Mouse (Mus musculus): ENCODE data around the gene Aplp2. TPM values are rescaled to one million over a fixed set of nuclear protein-coding genes. Genes with fewer than 3 reads are reported as not detected.

Aplp2 gene
- total and polyA plus RNA-seq, 2 experiments from 2014 or later, result 444 to 466 TPM

GRCm38 (mm10) chr9:31189194-31189593, 22.4 kb downstream of the Aplp2 start:
- TF ChIP-seq CTCF (IDR thresholded peaks at IDR 0.05; ENCODE audit: low read depth), result no peak
- no peak overlapping the region for H3K4me2 ChIP-seq (ENCODE audit: low read depth, low read length)
- H3K4me3 ChIP-seq (ENCODE audit: low read length), result no peak overlapping the region
- 68% methylated on average over 2 of the region's 2 CpGs for WGBS
- H3K9ac ChIP-seq (replicated peaks; ENCODE audit: low read length), result no peak overlapping the region
- H3K4me1 ChIP-seq (ENCODE audit: insufficient read depth, low read length), result no peaks in the 10 kb centered on the region
- ATAC-seq, result no peak
- no peak overlapping the region for H3K27ac ChIP-seq
- DNase-seq (ENCODE audit: low spot score), result no peak
- no peaks in the 10 kb centered on the region; the same call in 1 of the 2 replicates for H3K36me3 ChIP-seq (ENCODE audit: insufficient read depth, low read length)
- no peaks in the 10 kb centered on the region for H3K9me3 ChIP-seq (ENCODE audit: low read length)
- H3K27me3 ChIP-seq (ENCODE audit: insufficient read depth, low read length), result no peaks in the 10 kb centered on the region

- 94% methylated on average over 5 of the region's 5 CpGs for whole genome bisulfite sequencing
- Histone ChIP-seq H3K9me3 (ENCODE audit: low read length) (no peaks in the 10 kb centered on the region), H3K4me3 (ENCODE audit: low read length) (no peak overlapping the region), H3K36me3 (ENCODE audit: insufficient read depth, low read length) (no peaks in the 10 kb centered on the region), H3K27me3 (ENCODE audit: insufficient read depth, low read length) (no peaks in the 10 kb centered on the region), H3K9ac (replicated peaks; ENCODE audit: low read length) (no peak overlapping the region), H3K4me2 (ENCODE audit: low read depth, low read length) (no peak overlapping the region), H3K4me1 (ENCODE audit: insufficient read depth, low read length) (no peaks in the 10 kb centered on the region), H3K27ac (no peak overlapping the region)
- DNase-seq (ENCODE audit: low spot score) (no peak), ATAC-seq (no peak)
- TF ChIP-seq CTCF (IDR thresholded peaks at IDR 0.05; ENCODE audit: low read depth), result no peak
Observed at GRCm38 (mm10) chr9:31184439-31184838, 27.2 kb downstream of the Aplp2 start.

- Histone ChIP-seq H3K27me3 (ENCODE audit: insufficient read depth, low read length) (no peaks in the 10 kb centered on the region), H3K27ac (no peak overlapping the region), H3K9ac (replicated peaks; ENCODE audit: low read length) (no peak overlapping the region), H3K4me3 (ENCODE audit: low read length) (no peak overlapping the region), H3K4me1 (ENCODE audit: insufficient read depth, low read length) (no peaks in the 10 kb centered on the region), H3K9me3 (ENCODE audit: low read length) (no peaks in the 10 kb centered on the region), H3K36me3 (ENCODE audit: insufficient read depth, low read length) (no peaks in the 10 kb centered on the region), H3K4me2 (ENCODE audit: low read depth, low read length) (no peak overlapping the region)
- no peak for ATAC-seq
- TF ChIP-seq CTCF (IDR thresholded peaks at IDR 0.05; ENCODE audit: low read depth), result no peak
- no peak for DNase-seq (ENCODE audit: low spot score)
- WGBS, result 79% methylated on average over 4 of the region's 4 CpGs
Observed at GRCm38 (mm10) chr9:31183061-31183460, 28.6 kb downstream of the Aplp2 start.

GRCm38 (mm10) chr9:31181291-31182085, 30.1 kb downstream of the Aplp2 start:
- no peaks in the 10 kb centered on the region for H3K9me3 ChIP-seq (ENCODE audit: low read length)
- WGBS, result 75% methylated on average over 10 of the region's 10 CpGs
- no peak for ATAC-seq

GRCm38 (mm10) chr9:31177692-31178091, 33.9 kb downstream of the Aplp2 start:
- DNase-seq (ENCODE audit: low spot score), result peak; percentile 22
- H3K4me3 ChIP-seq (ENCODE audit: low read length), result no peak overlapping the region
- no peaks in the 10 kb centered on the region for H3K9me3 ChIP-seq (ENCODE audit: low read length)
- H3K36me3 ChIP-seq (ENCODE audit: insufficient read depth, low read length), result no peaks in the 10 kb centered on the region; the same call in 1 of the 2 replicates
- no peaks in the 10 kb centered on the region for H3K27me3 ChIP-seq (ENCODE audit: insufficient read depth, low read length)
- WGBS, result 72% methylated on average over 6 of the region's 6 CpGs
- peak overlapping the region; percentile 7 for H3K27ac ChIP-seq
- H3K4me2 ChIP-seq (ENCODE audit: low read depth, low read length), result no peak overlapping the region
- TF ChIP-seq CTCF (IDR thresholded peaks at IDR 0.05; ENCODE audit: low read depth), result no peak
- ATAC-seq, result no peak
- H3K4me1 ChIP-seq (ENCODE audit: insufficient read depth, low read length), result no peaks in the 10 kb centered on the region
- H3K9ac ChIP-seq (replicated peaks; ENCODE audit: low read length), result no peak overlapping the region

More at GRCm38 (mm10) chr9:31181291-31182085, 30.1 kb downstream of the Aplp2 start:
- no peak overlapping the region for H3K9ac ChIP-seq (replicated peaks; ENCODE audit: low read length)
- no peak overlapping the region for H3K4me2 ChIP-seq (ENCODE audit: low read depth, low read length)
- DNase-seq (ENCODE audit: low spot score), result no peak
- H3K4me3 ChIP-seq (ENCODE audit: low read length), result no peak overlapping the region
- H3K27ac ChIP-seq, result no peak overlapping the region
- H3K36me3 ChIP-seq (ENCODE audit: insufficient read depth, low read length), result no peaks in the 10 kb centered on the region
- H3K4me1 ChIP-seq (ENCODE audit: insufficient read depth, low read length), result no peaks in the 10 kb centered on the region
- TF ChIP-seq CTCF (IDR thresholded peaks at IDR 0.05; ENCODE audit: low read depth), result no peak
- H3K27me3 ChIP-seq (ENCODE audit: insufficient read depth, low read length), result no peaks in the 10 kb centered on the region

- peak; percentile 91 for ATAC-seq
- Histone ChIP-seq H3K9me3 (ENCODE audit: low read length) (no peaks in the 10 kb centered on the region), H3K4me3 (ENCODE audit: low read length) (no peak overlapping the region), H3K9ac (replicated peaks; ENCODE audit: low read length) (no peak overlapping the region), H3K36me3 (ENCODE audit: insufficient read depth, low read length) (peaks cover 3% of the 10 kb centered on the region; the same call in 1 of the 2 replicates), H3K27ac (no peak overlapping the region), H3K4me2 (ENCODE audit: low read depth, low read length) (no peak overlapping the region), H3K27me3 (ENCODE audit: insufficient read depth, low read length) (no peaks in the 10 kb centered on the region), H3K4me1 (ENCODE audit: insufficient read depth, low read length) (no peaks in the 10 kb centered on the region)
- DNase-seq (ENCODE audit: low spot score), result peak; percentile 83
- 56% methylated on average over 8 of the region's 8 CpGs for WGBS
- no peak for TF ChIP-seq CTCF (IDR thresholded peaks at IDR 0.05; ENCODE audit: low read depth)
Observed at GRCm38 (mm10) chr9:31176379-31177130, 35.1 kb downstream of the Aplp2 start.

Measured in hindbrain, postnatal 0 days (tissue).